Mouse (Mus musculus) E14TG2a.4 (cell line): Measurements from ENCODE around the gene Atp5g2.

ENCODE experiments used
- CTCF ChIP-seq: conservative IDR thresholded peaks from 2 replicates; pipeline ENCODE4 v1.5.1; 2014; ENCODE audit warnings: low read length
- NANOG ChIP-seq: IDR thresholded peaks from 2 replicates; pipeline ENCODE4 v1.6.1; 2014; ENCODE audit warnings: borderline replicate concordance, low read length, mixed read lengths
- POU5F1 ChIP-seq: IDR thresholded peaks from 2 replicates; pipeline ENCODE4 v1.6.1; 2014; ENCODE audit warnings: low read length, borderline replicate concordance

- TF ChIP-seq CTCF, result no peak
- TF ChIP-seq POU5F1, result no peak
- TF ChIP-seq NANOG, result no peak
Observed at GRCm38 (mm10) chr15:102702972-102703371, 30.8 kb upstream of the Atp5g2 start.
